Mouse (Mus musculus) forebrain, embryonic 12.5 days (tissue): ENCODE data around the gene Fnbp4. TPM values are rescaled to one million over a fixed set of nuclear protein-coding genes. Genes with fewer than 3 reads are reported as not detected.
A peak's percentile ranks its signal among the peaks of the same experiment; 100 is the strongest.

ENCODE experiments used
- ATAC-seq: fragments of 200-750 bp; cut with Nextera tagmentation; 2 replicates; pipeline ENCODE4 v1.8.0; 2017; ENCODE audit warnings: moderate TSS enrichment; ENCODE audit not compliant: low FRiP score
- H3K27ac ChIP-seq: fragments of 300-500 bp; sonication (generic); 2 replicates; pipeline ENCODE4 v1.5.1; 2016; ENCODE audit warnings: mild to moderate bottlenecking
- H3K27me3 ChIP-seq: fragments of 300-500 bp; sonication (generic); 2 replicates; pipeline ENCODE4 v1.6.1; 2016; ENCODE audit warnings: mild to moderate bottlenecking
- H3K36me3 ChIP-seq: fragments of 300-500 bp; sonication (generic); replicated peaks from 2 replicates; pipeline ENCODE4 v1.6.1; 2016; ENCODE audit warnings: mild to moderate bottlenecking
- H3K4me1 ChIP-seq: fragments of 300-500 bp; sonication (generic); 2 replicates; pipeline ENCODE4 v1.6.1; 2016
- H3K4me2 ChIP-seq: fragments of 300-500 bp; sonication (generic); 2 replicates; pipeline ENCODE4 v1.6.1; 2016; ENCODE audit warnings: mild to moderate bottlenecking, moderate library complexity
- H3K4me3 ChIP-seq: fragments of 300-500 bp; sonication (generic); replicated peaks from 2 replicates; pipeline ENCODE4 v1.5.1; 2016; ENCODE audit warnings: mild to moderate bottlenecking
- H3K9ac ChIP-seq: fragments of 300-500 bp; sonication (generic); 2 replicates; pipeline ENCODE4 v1.6.1; 2016; ENCODE audit warnings: mild to moderate bottlenecking
- H3K9me3 ChIP-seq: fragments of 300-500 bp; sonication (generic); 2 replicates; pipeline ENCODE4 v1.6.1; 2016
- WGBS: fragments of 180-500 bp; shearing (Covaris S2); methylation state at CpG from one replicate; pipeline ENCODE4 v1.1.7; 2016; 5-methylcytosine and 5-hydroxymethylcytosine counted together
- polyA plus RNA-seq: library from polyadenylated mRNA; unstranded; fragments of >200 nt; fragmentation: Nextera tagmentation; extraction: Ambion mirVana; gene quantifications from 2 replicates; pipeline ENCODE4 v1.2.1, GENCODE M21; 2016

Fnbp4 gene
- polyA plus RNA-seq: 142 and 153 TPM in 2 replicates

DNA sequence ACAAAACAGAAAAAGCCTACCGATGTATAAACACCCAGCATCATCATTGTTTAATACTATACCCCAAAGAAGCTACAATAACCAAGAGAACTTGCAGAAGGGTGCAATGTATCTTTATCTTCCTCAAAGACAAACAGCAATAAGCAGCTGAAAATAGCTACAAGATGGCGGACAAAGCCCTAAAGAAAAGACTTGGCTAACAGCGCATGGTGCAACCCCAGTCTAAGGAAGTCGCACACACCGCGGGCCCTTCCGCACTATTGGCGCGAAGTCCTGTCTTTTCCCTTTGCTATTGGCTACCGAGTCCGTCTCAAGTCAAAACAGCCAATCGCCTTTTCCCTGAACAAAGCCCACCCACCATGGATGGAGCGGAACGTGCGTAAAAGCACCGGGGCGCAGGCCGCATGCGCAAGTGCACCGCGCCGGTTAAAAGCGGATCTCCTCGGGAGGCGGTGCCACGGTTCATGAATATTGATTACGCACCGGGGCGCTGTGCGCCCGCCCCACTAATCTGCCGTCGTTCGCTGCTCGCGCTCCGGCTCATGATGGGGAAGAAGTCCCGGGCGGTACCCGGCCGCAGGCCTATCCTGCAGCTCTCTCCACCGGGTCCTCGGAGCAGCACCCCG is at the start of gene Fnbp4:
TSS of gene Fnbp4 (plus strand) at position 318 of the 626 bp plus-strand sequence.
- WGBS: under 1% methylated on average over 44 of the region's 44 CpGs
- Histone ChIP-seq H3K36me3 (peaks cover 22% of the 10 kb centered on the region), H3K9ac (peak within 1 kb of the TSS; percentile 97), H3K27ac (peak within 1 kb of the TSS; percentile 98), H3K4me3 (peak within 1 kb of the TSS; percentile 93), H3K4me2 (peak within 1 kb of the TSS; percentile 85), H3K4me1 (peaks cover 33% of the 10 kb centered on the region), H3K27me3 (no peaks in the 10 kb centered on the region), H3K9me3 (no peaks in the 10 kb centered on the region)
- ATAC-seq: peak; percentile 99

GRCm38 (mm10) chr2:90700943-90701342 is 44.2 kb upstream of the Fnbp4 start:
- H3K27me3 ChIP-seq: no peaks in the 10 kb centered on the region
- H3K4me2 ChIP-seq: no peak overlapping the region
- H3K4me1 ChIP-seq: no peaks in the 10 kb centered on the region
- WGBS: 97% methylated on average over 4 of the region's 4 CpGs
- H3K9ac ChIP-seq: no peak overlapping the region
- no peak overlapping the region for H3K4me3 ChIP-seq
- peaks cover 89% of the 10 kb centered on the region for H3K36me3 ChIP-seq
- no peaks in the 10 kb centered on the region for H3K9me3 ChIP-seq
- no peak overlapping the region for H3K27ac ChIP-seq
- ATAC-seq: no peak

- H3K27ac ChIP-seq: no peak overlapping the region
- H3K4me1 ChIP-seq: peaks cover 6% of the 10 kb centered on the region; the same call in 1 of the 2 replicates
- no peak overlapping the region for H3K4me3 ChIP-seq
- H3K27me3 ChIP-seq: no peaks in the 10 kb centered on the region
- H3K4me2 ChIP-seq: no peak overlapping the region
- 16% methylated on average over 1 of the region's 1 CpGs for WGBS
- no peaks in the 10 kb centered on the region for H3K9me3 ChIP-seq
- peaks cover 92% of the 10 kb centered on the region for H3K36me3 ChIP-seq
- H3K9ac ChIP-seq: no peak overlapping the region
- no peak for ATAC-seq
Measured at GRCm38 (mm10) chr2:90708548-90708947, 36.6 kb upstream of the Fnbp4 start.

DNA sequence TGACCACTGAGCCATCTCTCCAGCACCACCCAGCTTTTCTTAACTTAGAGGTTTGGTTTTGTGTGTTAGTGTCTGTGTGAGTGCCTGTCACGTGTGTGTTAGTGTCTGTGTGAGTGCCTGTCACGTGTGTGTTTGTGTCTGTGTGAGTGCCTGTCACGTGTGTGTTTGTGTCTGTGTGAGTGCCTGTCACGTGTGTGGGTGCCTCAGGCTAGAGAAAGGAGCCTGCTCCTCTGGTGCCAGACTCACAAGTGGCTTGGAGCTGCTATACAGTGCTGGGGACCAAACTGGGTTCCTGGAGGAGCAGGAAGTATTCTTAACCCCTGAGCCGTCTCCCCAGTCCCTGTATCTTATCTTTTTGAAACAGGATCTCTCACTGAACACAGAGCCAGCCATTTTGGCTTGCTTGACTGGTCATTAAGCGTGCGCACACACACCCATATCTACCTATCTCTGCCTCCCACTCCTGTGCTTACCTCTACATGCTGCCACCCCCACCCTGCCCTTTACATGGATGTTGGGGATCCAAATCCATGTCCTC is 29.5 kb upstream of the Fnbp4 start:
- Histone ChIP-seq H3K36me3 (peaks cover 76% of the 10 kb centered on the region), H3K27me3 (no peaks in the 10 kb centered on the region), H3K4me3 (no peak overlapping the region), H3K4me2 (no peak overlapping the region), H3K27ac (no peak overlapping the region), H3K9me3 (no peaks in the 10 kb centered on the region), H3K9ac (no peak overlapping the region), H3K4me1 (no peaks in the 10 kb centered on the region)
- ATAC-seq: no peak
- WGBS: 93% methylated on average over 7 of the region's 7 CpGs

- ATAC-seq: no peak
- Histone ChIP-seq H3K4me2 (no peak overlapping the region), H3K27ac (no peak overlapping the region), H3K9me3 (no peaks in the 10 kb centered on the region), H3K9ac (no peak overlapping the region), H3K4me1 (no peaks in the 10 kb centered on the region), H3K27me3 (no peaks in the 10 kb centered on the region), H3K4me3 (no peak overlapping the region), H3K36me3 (peaks cover 76% of the 10 kb centered on the region)
- WGBS: 90% methylated on average over 4 of the region's 4 CpGs
Measured at GRCm38 (mm10) chr2:90717366-90717765, 27.8 kb upstream of the Fnbp4 start.

DNA sequence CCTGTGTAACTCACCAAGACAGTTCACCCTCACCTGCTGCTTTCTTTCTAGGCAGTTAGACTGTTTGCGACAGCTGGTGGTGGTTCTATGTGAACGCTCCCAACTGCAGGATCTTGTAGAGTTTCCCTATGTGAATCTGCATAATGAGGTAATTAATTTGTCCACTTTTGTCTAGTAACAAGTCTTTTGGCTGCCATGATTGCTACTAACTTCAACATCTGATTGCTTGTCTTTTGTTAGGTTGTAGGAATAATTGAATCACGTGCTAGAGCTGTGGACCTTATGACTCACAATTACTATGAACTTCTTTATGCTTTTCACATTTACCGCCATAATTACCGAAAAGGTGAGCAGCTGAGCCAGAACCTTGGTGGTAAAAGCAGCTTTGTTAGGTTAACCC is 27.2 kb upstream of the Fnbp4 start:
- no peaks in the 10 kb centered on the region for H3K4me1 ChIP-seq
- H3K27me3 ChIP-seq: no peaks in the 10 kb centered on the region
- H3K9ac ChIP-seq: no peak overlapping the region
- no peaks in the 10 kb centered on the region for H3K9me3 ChIP-seq
- peaks cover 75% of the 10 kb centered on the region for H3K36me3 ChIP-seq
- WGBS: 61% methylated on average over 5 of the region's 5 CpGs
- no peak overlapping the region for H3K27ac ChIP-seq
- ATAC-seq: peak; percentile 53; the same call in 1 of the 2 replicates
- H3K4me3 ChIP-seq: no peak overlapping the region
- H3K4me2 ChIP-seq: no peak overlapping the region

GRCm38 (mm10) chr2:90726818-90727217 is 18.4 kb upstream of the Fnbp4 start:
- Histone ChIP-seq H3K4me1 (no peaks in the 10 kb centered on the region), H3K27ac (no peak overlapping the region), H3K4me2 (no peak overlapping the region), H3K27me3 (no peaks in the 10 kb centered on the region), H3K4me3 (no peak overlapping the region), H3K36me3 (peaks cover 81% of the 10 kb centered on the region), H3K9ac (no peak overlapping the region), H3K9me3 (no peaks in the 10 kb centered on the region)
- WGBS: 95% methylated on average over 3 of the region's 3 CpGs
- ATAC-seq: no peak

GRCm38 (mm10) chr2:90735326-90735725 is 9.8 kb upstream of the Fnbp4 start:
- H3K27me3 ChIP-seq: no peaks in the 10 kb centered on the region
- H3K4me2 ChIP-seq: no peak overlapping the region
- no peak overlapping the region for H3K9ac ChIP-seq
- H3K9me3 ChIP-seq: no peaks in the 10 kb centered on the region
- H3K4me1 ChIP-seq: no peaks in the 10 kb centered on the region
- H3K36me3 ChIP-seq: peaks cover 72% of the 10 kb centered on the region
- H3K4me3 ChIP-seq: no peak overlapping the region
- ATAC-seq: no peak
- H3K27ac ChIP-seq: no peak overlapping the region
- 92% methylated on average over 11 of the region's 11 CpGs for WGBS

DNA sequence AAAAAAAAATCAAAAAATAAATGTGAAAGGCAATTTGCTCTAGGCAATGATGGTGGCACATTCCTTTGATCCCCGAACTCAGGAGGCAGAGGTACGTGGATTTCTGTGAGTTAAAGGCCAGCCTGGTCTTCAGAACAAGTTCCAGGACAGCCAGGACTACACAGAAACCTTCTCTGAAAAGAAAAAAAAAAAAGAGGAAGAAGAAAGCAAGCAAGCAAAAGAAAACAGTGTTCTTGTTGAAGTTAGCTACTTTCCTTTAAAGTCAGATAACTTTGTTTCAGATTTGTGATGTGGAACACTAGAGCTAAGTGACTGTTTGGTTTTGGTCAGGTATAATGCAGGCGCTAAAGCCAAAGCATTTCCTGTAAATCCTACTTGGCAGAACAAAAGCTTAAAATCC is 6.4 kb upstream of the Fnbp4 start:
- H3K4me1 ChIP-seq: no peaks in the 10 kb centered on the region
- no peak overlapping the region for H3K27ac ChIP-seq
- H3K9ac ChIP-seq: no peak overlapping the region
- no peaks in the 10 kb centered on the region for H3K27me3 ChIP-seq
- no peaks in the 10 kb centered on the region for H3K9me3 ChIP-seq
- H3K4me3 ChIP-seq: no peak overlapping the region
- H3K4me2 ChIP-seq: no peak overlapping the region
- ATAC-seq: no peak
- 92% methylated on average over 3 of the region's 3 CpGs for WGBS
- peaks cover 39% of the 10 kb centered on the region for H3K36me3 ChIP-seq

DNA sequence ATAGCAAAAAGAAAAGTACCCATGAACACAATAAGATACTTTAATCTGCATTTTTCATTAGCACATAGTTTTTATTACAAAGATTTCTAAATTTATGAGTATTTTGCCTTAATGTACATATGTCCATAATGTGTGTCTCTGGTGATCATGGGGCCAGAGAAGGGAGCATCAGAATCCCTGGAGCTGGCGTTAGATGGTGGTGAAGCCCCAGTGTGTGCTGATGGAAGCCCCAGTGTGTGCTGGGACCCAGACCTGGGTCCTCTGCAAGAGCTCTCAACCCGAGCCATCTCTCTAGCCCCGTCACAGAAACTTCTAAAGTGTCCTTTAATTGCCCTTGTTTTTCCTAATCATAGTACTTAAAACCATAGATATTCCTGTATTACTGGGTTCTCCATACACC is 5.8 kb upstream of the Fnbp4 start:
- H3K4me3 ChIP-seq: no peak overlapping the region
- no peak for ATAC-seq

GRCm38 (mm10) chr2:90739921-90740320 is 5.2 kb upstream of the Fnbp4 start:
- peaks cover 28% of the 10 kb centered on the region for H3K36me3 ChIP-seq
- peaks cover 5% of the 10 kb centered on the region; the same call in 1 of the 2 replicates for H3K4me1 ChIP-seq
- H3K4me3 ChIP-seq: no peak overlapping the region
- no peak overlapping the region for H3K9ac ChIP-seq
- no peaks in the 10 kb centered on the region for H3K9me3 ChIP-seq
- H3K27ac ChIP-seq: no peak overlapping the region
- no peaks in the 10 kb centered on the region for H3K27me3 ChIP-seq
- no peak overlapping the region for H3K4me2 ChIP-seq
- whole genome bisulfite sequencing: 89% methylated on average over 5 of the region's 5 CpGs
- ATAC-seq: no peak

More for the DNA sequence above, 5.8 kb upstream of the Fnbp4 start:
- no peak overlapping the region for H3K27ac ChIP-seq
- H3K4me2 ChIP-seq: no peak overlapping the region
- H3K27me3 ChIP-seq: no peaks in the 10 kb centered on the region
- H3K9me3 ChIP-seq: no peaks in the 10 kb centered on the region
- H3K4me1 ChIP-seq: 0 out of 2 replicates have a peak, but pooled peaks cover 2% of the 10 kb centered on the region
- peaks cover 34% of the 10 kb centered on the region for H3K36me3 ChIP-seq
- no peak overlapping the region for H3K9ac ChIP-seq
- WGBS: 91% methylated on average over 3 of the region's 3 CpGs

- Histone ChIP-seq H3K9ac (0 out of 2 replicates have a peak overlapping the region, but pooled peaks have one; percentile 9), H3K4me2 (peak overlapping the region; percentile 53), H3K27me3 (no peaks in the 10 kb centered on the region), H3K4me1 (peaks cover 30% of the 10 kb centered on the region), H3K9me3 (no peaks in the 10 kb centered on the region), H3K4me3 (peak overlapping the region; percentile 34), H3K27ac (peak overlapping the region; percentile 93), H3K36me3 (peaks cover 18% of the 10 kb centered on the region)
- ATAC-seq: peak; percentile 1; the same call in 1 of the 2 replicates
- 74% methylated on average over 12 of the region's 12 CpGs for WGBS
Measured at GRCm38 (mm10) chr2:90744285-90745052, 701 bp upstream of the Fnbp4 start.
